Mouse (Mus musculus) heart, adult 9 months (tissue): ENCODE data around the gene Stambp.
A peak's percentile ranks its signal among the peaks of the same experiment; 100 is the strongest.

Experiments
- DNase-seq, 2 experiments: peaks; one replicate each; pipeline ENCODE4 v3.0.0; 2022; ENCODE audit warnings: low spot score in 2 of 2

Stambp gene

DNA sequence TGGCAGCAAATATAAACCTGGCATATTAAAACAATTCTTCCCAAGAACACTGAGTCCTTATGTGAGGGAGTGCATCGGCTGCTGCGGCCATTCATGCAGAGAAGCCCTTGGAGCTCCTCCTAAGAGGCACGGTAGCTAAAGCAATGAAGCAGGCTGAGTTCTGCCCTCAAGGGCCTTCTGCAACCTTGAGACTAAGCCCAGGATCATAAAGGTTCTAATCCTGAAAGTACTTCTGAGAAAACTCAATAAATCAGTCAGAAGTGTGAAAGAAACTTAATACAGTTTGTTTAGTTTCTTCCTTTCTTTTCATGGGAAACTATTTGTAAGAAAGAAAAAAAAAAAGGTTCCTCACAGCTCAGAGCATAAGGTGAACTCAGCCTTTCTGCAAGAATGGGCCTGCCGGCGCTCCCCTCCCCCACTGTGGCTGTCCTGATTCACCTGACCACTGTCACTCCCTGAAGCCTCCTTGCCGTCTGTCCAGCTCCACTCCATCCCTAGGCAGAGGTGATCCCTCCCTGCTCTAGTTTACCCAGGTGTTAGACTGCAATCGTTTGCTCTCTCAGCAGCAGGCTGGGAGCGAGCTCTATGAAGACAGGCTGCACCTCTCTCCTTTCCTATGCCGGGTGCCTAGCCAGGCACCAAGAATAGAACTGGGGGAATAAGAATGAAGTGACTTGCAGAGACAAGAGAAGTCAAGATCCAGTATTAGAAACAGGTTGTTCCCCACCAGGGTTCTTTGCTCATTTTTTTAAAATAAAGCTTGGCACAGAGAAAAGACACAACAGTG, 70.8 kb downstream of the Stambp start:
- no peak for DNase-seq

DNA sequence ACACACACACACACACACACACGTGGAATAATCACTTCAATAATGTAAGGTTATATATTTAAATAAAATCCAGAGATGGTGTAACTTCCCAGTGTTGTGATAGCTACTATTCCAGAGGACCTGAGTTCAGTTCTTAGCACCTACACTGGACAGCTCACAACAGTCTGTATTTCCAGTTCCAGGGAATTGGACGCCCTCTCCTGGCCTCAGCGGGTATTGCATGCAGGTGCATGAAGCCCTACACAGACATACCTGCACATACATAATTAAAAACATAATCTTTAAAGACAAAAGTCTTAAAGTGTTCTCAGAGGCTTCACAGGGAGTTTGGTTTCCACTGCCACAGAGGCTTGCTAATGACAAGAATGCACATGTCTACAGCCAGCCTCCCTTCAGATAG, 72.1 kb downstream of the Stambp start:
- no peak for DNase-seq

DNA sequence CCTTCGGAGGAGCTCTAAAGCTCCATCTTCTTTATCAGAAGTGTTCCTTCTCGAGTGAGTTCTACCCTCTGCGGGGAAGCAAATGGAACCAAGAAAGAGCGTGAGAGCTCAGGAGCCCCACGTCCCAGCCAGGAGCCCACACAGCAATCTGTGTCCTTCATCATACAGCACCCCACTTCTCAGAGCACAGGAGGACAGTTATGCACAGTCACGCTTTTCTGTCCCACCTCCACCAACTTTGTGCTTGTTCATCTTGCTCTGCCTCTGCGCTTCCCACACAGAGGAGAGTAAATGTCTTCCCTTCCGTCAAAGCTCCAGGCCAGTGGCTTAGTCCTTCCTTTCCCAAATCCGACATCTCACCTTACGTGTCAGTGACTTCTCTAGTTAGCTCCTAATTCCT, 73.5 kb downstream of the Stambp start:
- no peak for DNase-seq

DNA sequence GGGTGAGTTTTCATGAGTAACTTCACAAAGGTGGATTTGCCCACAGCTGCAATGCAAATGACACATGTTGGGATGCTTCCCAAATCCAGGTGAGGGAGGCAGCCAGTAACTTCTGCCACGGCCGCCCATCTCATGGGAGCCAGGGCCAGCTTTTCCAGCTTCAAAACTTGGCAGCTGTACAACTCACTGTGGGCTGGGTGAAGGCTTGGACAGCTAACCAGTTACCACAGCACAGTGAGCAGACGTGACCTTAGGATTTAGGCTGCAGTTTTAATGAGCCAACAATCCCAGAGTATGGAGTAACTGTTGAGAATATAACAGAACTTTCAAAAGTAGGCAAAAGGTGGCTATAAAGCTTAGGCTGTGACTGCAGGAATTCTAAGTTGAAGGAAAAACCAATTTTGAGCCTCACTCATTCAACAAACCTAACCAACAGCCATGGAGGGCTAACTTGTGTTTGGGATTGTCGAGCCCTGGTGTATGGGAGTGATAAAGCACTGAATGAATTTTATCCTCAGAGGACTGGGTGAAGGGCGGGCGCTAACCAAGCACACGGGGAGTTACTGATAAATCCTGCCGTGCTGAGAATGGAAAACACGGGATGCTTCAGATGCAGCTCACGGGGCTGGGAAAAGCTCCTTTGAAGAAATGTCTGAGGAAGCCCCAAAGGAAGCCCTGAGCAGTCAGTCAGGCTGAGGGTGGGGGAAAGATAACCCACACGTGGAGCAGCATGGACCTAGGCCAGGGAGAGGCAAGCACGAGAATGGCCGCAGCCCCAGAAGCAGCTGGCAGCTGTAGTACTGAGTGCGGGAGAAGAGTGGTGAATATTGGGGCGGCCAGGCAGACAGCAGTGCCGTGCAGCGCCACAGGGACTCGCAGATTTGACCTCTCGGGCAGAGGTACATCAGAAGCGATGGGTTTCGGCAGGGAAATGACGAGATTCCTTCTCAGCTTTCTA, 75.5 kb downstream of the Stambp start:
- DNase-seq: peak; percentile 33 to 59

DNA sequence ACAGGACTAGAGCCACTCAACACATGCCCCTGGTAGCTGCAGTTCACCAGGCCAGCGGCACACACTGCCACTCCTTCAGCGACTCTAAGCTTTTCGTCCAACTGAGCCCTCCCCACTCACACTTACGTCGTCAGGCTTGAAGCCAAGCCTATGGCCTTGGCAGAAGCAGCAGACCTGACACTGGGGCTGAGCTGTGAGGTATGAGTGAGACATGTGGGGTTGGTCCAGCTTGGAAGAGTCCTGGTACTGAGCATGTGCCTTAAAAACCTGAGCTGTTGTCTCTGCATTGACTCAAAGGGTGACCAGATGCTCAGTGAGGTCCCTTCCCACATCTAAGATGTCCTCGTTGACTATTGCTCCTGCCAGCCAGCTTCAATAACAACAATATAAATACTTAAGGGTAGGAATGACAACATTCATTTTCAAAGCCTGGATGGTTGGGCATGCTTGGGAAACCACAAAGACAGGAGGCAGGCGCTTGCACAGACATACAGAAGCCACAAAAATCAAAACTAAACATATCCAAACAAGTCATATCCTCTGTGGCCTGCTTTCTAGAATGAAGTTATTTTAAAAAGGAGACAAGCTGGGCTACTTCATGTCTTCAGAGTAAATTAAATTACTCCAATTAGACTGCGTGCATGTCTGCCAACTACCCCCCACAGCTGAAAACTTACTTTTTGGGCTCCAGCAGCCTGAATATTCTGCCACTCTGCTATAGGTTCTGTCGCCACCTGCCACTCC, 76.3 kb downstream of the Stambp start:
- DNase-seq: peak; percentile 50 to 68
